Mouse (Mus musculus): ENCODE measurements around the gene Magee2. TPM values are rescaled to one million over a fixed set of nuclear protein-coding genes. Genes with fewer than 3 reads are reported as not detected.
"Not testable (repeated sequence)": the region's sequence is repeated elsewhere in the genome, so short reads cannot be mapped to it uniquely, and the experiment has no call there.

The Magee2 gene
- 5.8 and 7.0 TPM in 2 replicates for polyA plus RNA-seq (2014; fragmentation: Nextera tagmentation; extraction: Ambion mirVana)

DNA sequence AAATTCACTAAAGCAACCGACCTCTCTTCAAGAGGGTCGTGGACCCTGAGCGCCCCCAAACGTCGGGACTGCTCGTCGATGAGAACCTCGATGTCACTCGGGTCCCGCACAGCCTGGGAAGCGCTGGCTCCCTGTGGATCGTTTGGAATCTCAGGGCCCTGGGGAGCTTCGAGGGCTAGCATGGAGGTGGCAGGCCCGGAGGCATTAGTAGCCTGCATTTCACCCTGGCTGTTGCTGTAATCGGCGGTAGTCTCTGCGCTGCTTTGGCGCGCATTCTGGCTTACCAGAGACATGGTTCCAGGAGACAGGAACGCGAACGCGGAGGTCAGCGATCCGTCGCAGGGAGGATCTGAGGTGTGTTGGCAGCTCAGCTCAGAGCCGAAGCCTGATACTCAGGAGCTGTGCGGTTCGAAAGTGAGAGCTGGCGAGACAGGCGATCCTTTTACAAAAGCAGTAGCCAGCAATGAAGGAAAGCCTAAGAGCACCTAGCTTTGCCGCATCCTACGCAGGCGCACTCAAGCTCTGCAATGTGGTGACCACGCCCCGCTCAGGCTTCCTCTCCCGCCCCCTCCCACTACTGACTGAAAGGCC lies at the start of gene Magee2:
Gene Magee2, minus strand, starts transcription at position 517 of the 591 bp plus-strand sequence.
- WGBS, result 19% methylated on average over 37 of the region's 37 CpGs
- no peaks in the 10 kb centered on the region for H3K36me3 ChIP-seq (ENCODE audit: control insufficient read depth, insufficient read depth, low read length)
- peak; percentile 96 for ATAC-seq (ENCODE audit: low FRiP score)
- peak within 1 kb of the TSS; percentile 57 for H3K9ac ChIP-seq (ENCODE audit: low read length)
- peak; percentile 93 for DNase-seq (ENCODE audit: low spot score, missing footprints)
- H3K27me3 ChIP-seq (ENCODE audit: control insufficient read depth, insufficient read depth, low read length), result peaks cover 36% of the 10 kb centered on the region
- no peak within 1 kb of the TSS for H3K27ac ChIP-seq (ENCODE audit: low read depth, low read length)
- no peaks in the 10 kb centered on the region for H3K9me3 ChIP-seq (ENCODE audit: control insufficient read depth, low read length)
- no peaks in the 10 kb centered on the region for H3K4me1 ChIP-seq (ENCODE audit: control insufficient read depth, insufficient read depth, low read length)
- H3K4me2 ChIP-seq, result peak within 1 kb of the TSS; percentile 53
- peak within 1 kb of the TSS; percentile 41 for H3K4me3 ChIP-seq (ENCODE audit: low read depth, low read length)

GRCm38 (mm10) chrX:104853610-104854009 lies 3.5 kb downstream of the Magee2 start:
- no peak for DNase-seq (ENCODE audit: low spot score, missing footprints)
- Histone ChIP-seq H3K4me2 (peak overlapping the region; percentile 16; the same call in 1 of the 2 replicates), H3K9me3 (ENCODE audit: control insufficient read depth, low read length) (no peaks in the 10 kb centered on the region), H3K9ac (ENCODE audit: low read length) (no peak overlapping the region), H3K36me3 (ENCODE audit: control insufficient read depth, insufficient read depth, low read length) (no peaks in the 10 kb centered on the region), H3K4me3 (ENCODE audit: low read depth, low read length) (no peak overlapping the region), H3K27ac (ENCODE audit: low read depth, low read length) (no peak overlapping the region), H3K4me1 (ENCODE audit: control insufficient read depth, insufficient read depth, low read length) (no peaks in the 10 kb centered on the region), H3K27me3 (ENCODE audit: control insufficient read depth, insufficient read depth, low read length) (peaks cover 36% of the 10 kb centered on the region)
- no peak for ATAC-seq (ENCODE audit: low FRiP score)
- WGBS, result 26% methylated on average over 9 of the region's 9 CpGs

- not testable (repeated sequence) for H3K4me1 ChIP-seq (ENCODE audit: control insufficient read depth, insufficient read depth, low read length); H3K27me3 ChIP-seq (ENCODE audit: control insufficient read depth, insufficient read depth, low read length)
These were observed 39.5 kb downstream of the Magee2 start for GRCm38 (mm10) chrX:104817583-104817982.

DNA sequence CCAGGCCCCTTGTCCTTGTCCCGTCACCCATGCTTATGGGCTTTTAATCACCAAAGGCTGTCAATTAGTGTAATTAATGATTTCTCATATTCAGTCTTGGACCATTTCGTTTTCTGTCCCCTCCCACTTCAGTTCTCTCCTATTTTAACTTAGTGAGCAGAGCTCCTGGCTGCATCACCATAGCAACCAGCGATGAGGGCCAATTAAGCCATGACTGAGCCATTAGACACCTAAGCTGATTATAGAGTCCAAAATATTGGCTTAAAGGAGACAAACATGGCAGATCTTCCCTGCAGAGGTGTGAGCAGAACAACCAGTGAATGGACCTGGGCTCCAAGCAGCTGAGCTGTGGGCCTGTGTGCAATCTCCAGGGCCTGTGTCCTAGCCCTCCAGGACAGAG lies 40.1 kb downstream of the Magee2 start:
- H3K4me2 ChIP-seq; ATAC-seq (ENCODE audit: low FRiP score); H3K4me1 ChIP-seq (ENCODE audit: control insufficient read depth, insufficient read depth, low read length); H3K9me3 ChIP-seq (ENCODE audit: control insufficient read depth, low read length); H3K4me3 ChIP-seq (ENCODE audit: low read depth, low read length); H3K27ac ChIP-seq (ENCODE audit: low read depth, low read length); H3K27me3 ChIP-seq (ENCODE audit: control insufficient read depth, insufficient read depth, low read length); DNase-seq (ENCODE audit: low spot score, missing footprints); H3K36me3 ChIP-seq (ENCODE audit: control insufficient read depth, insufficient read depth, low read length); H3K9ac ChIP-seq (ENCODE audit: low read length): not testable (repeated sequence)
- 73% methylated on average over 1 of the region's 3 CpGs for WGBS

More at GRCm38 (mm10) chrX:104817583-104817982, 39.5 kb downstream of the Magee2 start:
- not testable (repeated sequence) for H3K9me3 ChIP-seq (ENCODE audit: control insufficient read depth, low read length); H3K36me3 ChIP-seq (ENCODE audit: control insufficient read depth, insufficient read depth, low read length); ATAC-seq (ENCODE audit: low FRiP score); DNase-seq (ENCODE audit: low spot score, missing footprints); H3K9ac ChIP-seq (ENCODE audit: low read length); H3K4me2 ChIP-seq; H3K27ac ChIP-seq (ENCODE audit: low read depth, low read length); H3K4me3 ChIP-seq (ENCODE audit: low read depth, low read length)
- WGBS, result 54% methylated on average over 3 of the region's 5 CpGs

GRCm38 (mm10) chrX:104813704-104814103 lies 43.4 kb downstream of the Magee2 start:
- H3K4me1 ChIP-seq (ENCODE audit: control insufficient read depth, insufficient read depth, low read length); H3K9me3 ChIP-seq (ENCODE audit: control insufficient read depth, low read length); H3K4me3 ChIP-seq (ENCODE audit: low read depth, low read length); H3K36me3 ChIP-seq (ENCODE audit: control insufficient read depth, insufficient read depth, low read length); ATAC-seq (ENCODE audit: low FRiP score); H3K4me2 ChIP-seq; DNase-seq (ENCODE audit: low spot score, missing footprints); H3K9ac ChIP-seq (ENCODE audit: low read length); H3K27ac ChIP-seq (ENCODE audit: low read depth, low read length); H3K27me3 ChIP-seq (ENCODE audit: control insufficient read depth, insufficient read depth, low read length): not testable (repeated sequence)
- 71% methylated on average over 4 of the region's 4 CpGs for WGBS

Other genes with a start within 250 kb of the Magee2 start
- 12.2 and 15.4 TPM in 2 replicates for gene Zdhhc15, start 186.2 kb downstream of the Magee2 start, polyA plus RNA-seq (2014; fragmentation: Nextera tagmentation; extraction: Ambion mirVana)
- 69.9 and 73.2 TPM in 2 replicates for gene Pbdc1, start 222.5 kb upstream of the Magee2 start, polyA plus RNA-seq (2014; fragmentation: Nextera tagmentation; extraction: Ambion mirVana)

Data from midbrain, embryonic 11.5 days (tissue).